Mouse (Mus musculus): Measurements from ENCODE around the gene Olfr1294. TPM values are rescaled to one million over a fixed set of nuclear protein-coding genes. Genes with fewer than 3 reads are reported as not detected.

Gene Olfr1294
- polyA plus RNA-seq (2016; fragmentation: Nextera tagmentation; extraction: Ambion mirVana) = not detected in 2 replicates

GRCm38 (mm10) chr2:111540191-111540590, at the start of gene Olfr1294:
Olfr1294 (minus strand) TSS chr2:111540291.
- 51% methylated on average over 1 of the region's 1 CpGs for WGBS
- ATAC-seq (ENCODE audit: insufficient number of reproducible peaks, insufficient read depth, low FRiP score, low TSS enrichment) = no peak

GRCm38 (mm10) chr2:111569581-111569980, 29.5 kb upstream of the Olfr1294 start, which contains the start of gene Olfr1295:
Olfr1295 (minus strand) TSS chr2:111569681.
- Histone ChIP-seq H3K4me1 (no peaks in the 10 kb centered on the region), H3K36me3 (no peaks in the 10 kb centered on the region), H3K27ac (no peak within 1 kb of the TSS), H3K27me3 (no peaks in the 10 kb centered on the region), H3K9ac (no peak within 1 kb of the TSS), H3K4me3 (no peak within 1 kb of the TSS), H3K9me3 (no peaks in the 10 kb centered on the region), H3K4me2 (replicated peaks) (no peak within 1 kb of the TSS)
- no peak for ATAC-seq (ENCODE audit: insufficient number of reproducible peaks, insufficient read depth, low FRiP score, low TSS enrichment)

More at GRCm38 (mm10) chr2:111540191-111540590, at the start of gene Olfr1294:
- H3K9me3 ChIP-seq = no peaks in the 10 kb centered on the region
- H3K4me2 ChIP-seq (replicated peaks) = no peak within 1 kb of the TSS
- H3K4me3 ChIP-seq = no peak within 1 kb of the TSS
- no peak within 1 kb of the TSS for H3K9ac ChIP-seq
- H3K27me3 ChIP-seq = no peaks in the 10 kb centered on the region
- H3K4me1 ChIP-seq = no peaks in the 10 kb centered on the region
- H3K36me3 ChIP-seq = no peaks in the 10 kb centered on the region
- H3K27ac ChIP-seq = no peak within 1 kb of the TSS

GRCm38 (mm10) chr2:111524903-111525302, 15.2 kb downstream of the Olfr1294 start, which contains the start of gene Olfr1293-ps:
Olfr1293-ps (plus strand) TSS chr2:111525203.
- no peak within 1 kb of the TSS for H3K27ac ChIP-seq
- 0 out of 2 replicates have a peak, but pooled peaks cover 3% of the 10 kb centered on the region for H3K9me3 ChIP-seq
- ATAC-seq (ENCODE audit: insufficient number of reproducible peaks, insufficient read depth, low FRiP score, low TSS enrichment) = no peak
- H3K36me3 ChIP-seq = no peaks in the 10 kb centered on the region
- no peak within 1 kb of the TSS for H3K4me3 ChIP-seq
- no peak within 1 kb of the TSS for H3K4me2 ChIP-seq (replicated peaks)
- H3K4me1 ChIP-seq = no peaks in the 10 kb centered on the region
- no peak within 1 kb of the TSS for H3K9ac ChIP-seq
- WGBS = 93% methylated on average over 1 of the region's 1 CpGs
- no peaks in the 10 kb centered on the region for H3K27me3 ChIP-seq

- H3K9ac ChIP-seq = no peak overlapping the region
- 89% methylated on average over 10 of the region's 10 CpGs for WGBS
- no peaks in the 10 kb centered on the region for H3K36me3 ChIP-seq
- H3K4me3 ChIP-seq = no peak overlapping the region
- no peak overlapping the region for H3K27ac ChIP-seq
- H3K27me3 ChIP-seq = no peaks in the 10 kb centered on the region
- no peak for ATAC-seq (ENCODE audit: insufficient number of reproducible peaks, insufficient read depth, low FRiP score, low TSS enrichment)
- no peaks in the 10 kb centered on the region for H3K4me1 ChIP-seq
- no peak overlapping the region for H3K4me2 ChIP-seq (replicated peaks)
- H3K9me3 ChIP-seq = 0 out of 2 replicates have a peak, but pooled peaks cover 3% of the 10 kb centered on the region
Measured at GRCm38 (mm10) chr2:111517451-111517850, 22.6 kb downstream of the Olfr1294 start.

GRCm38 (mm10) chr2:111496880-111497279, 43.2 kb downstream of the Olfr1294 start, which contains the start of gene Olfr1291-ps1:
Olfr1291-ps1 (plus strand) TSS chr2:111497180.
- no peak within 1 kb of the TSS for H3K4me2 ChIP-seq (replicated peaks)
- no peak for ATAC-seq (ENCODE audit: insufficient number of reproducible peaks, insufficient read depth, low FRiP score, low TSS enrichment)
- H3K27me3 ChIP-seq = no peaks in the 10 kb centered on the region
- H3K27ac ChIP-seq = no peak within 1 kb of the TSS
- 77% methylated on average over 3 of the region's 3 CpGs for WGBS
- H3K9me3 ChIP-seq = no peaks in the 10 kb centered on the region
- no peaks in the 10 kb centered on the region for H3K4me1 ChIP-seq
- no peaks in the 10 kb centered on the region for H3K36me3 ChIP-seq
- H3K4me3 ChIP-seq = no peak within 1 kb of the TSS
- H3K9ac ChIP-seq = no peak within 1 kb of the TSS

GRCm38 (mm10) chr2:111493729-111494128, 46.4 kb downstream of the Olfr1294 start, which contains the start of gene Olfr1290:
Olfr1290 (minus strand) TSS chr2:111493829.
- H3K4me2 ChIP-seq (replicated peaks) = no peak within 1 kb of the TSS
- no peaks in the 10 kb centered on the region for H3K9me3 ChIP-seq
- WGBS = 79% methylated on average over 5 of the region's 5 CpGs
- H3K27me3 ChIP-seq = no peaks in the 10 kb centered on the region
- H3K4me3 ChIP-seq = no peak within 1 kb of the TSS
- H3K9ac ChIP-seq = no peak within 1 kb of the TSS
- no peaks in the 10 kb centered on the region for H3K4me1 ChIP-seq
- ATAC-seq (ENCODE audit: insufficient number of reproducible peaks, insufficient read depth, low FRiP score, low TSS enrichment) = no peak
- no peaks in the 10 kb centered on the region for H3K36me3 ChIP-seq
- no peak within 1 kb of the TSS for H3K27ac ChIP-seq

Other genes starting within 250 kb of the Olfr1294 start
- gene Olfr1279, start 239.7 kb downstream of the Olfr1294 start, polyA plus RNA-seq (2016; fragmentation: Nextera tagmentation; extraction: Ambion mirVana) = not detected in 2 replicates
- gene Olfr1280, start 226.3 kb downstream of the Olfr1294 start, polyA plus RNA-seq (2016; fragmentation: Nextera tagmentation; extraction: Ambion mirVana) = not detected in 2 replicates
- gene Olfr1281, start 213.8 kb downstream of the Olfr1294 start, polyA plus RNA-seq (2016; fragmentation: Nextera tagmentation; extraction: Ambion mirVana) = not detected in 2 replicates
- gene Olfr1282, start 204.2 kb downstream of the Olfr1294 start, polyA plus RNA-seq (2016; fragmentation: Nextera tagmentation; extraction: Ambion mirVana) = not detected in 2 replicates
- gene Olfr1283, start 173.5 kb downstream of the Olfr1294 start, polyA plus RNA-seq (2016; fragmentation: Nextera tagmentation; extraction: Ambion mirVana) = not detected in 2 replicates
- not detected in 2 replicates for gene Olfr1284, start 164.8 kb downstream of the Olfr1294 start, polyA plus RNA-seq (2016; fragmentation: Nextera tagmentation; extraction: Ambion mirVana)
- not detected in 2 replicates for gene Olfr1286, start 117.2 kb downstream of the Olfr1294 start, polyA plus RNA-seq (2016; fragmentation: Nextera tagmentation; extraction: Ambion mirVana)
- not detected in 2 replicates for gene Olfr1287, start 91.1 kb downstream of the Olfr1294 start, polyA plus RNA-seq (2016; fragmentation: Nextera tagmentation; extraction: Ambion mirVana)
- gene Olfr1288, start 66.2 kb downstream of the Olfr1294 start, polyA plus RNA-seq (2016; fragmentation: Nextera tagmentation; extraction: Ambion mirVana) = not detected in 2 replicates
- not detected in 2 replicates for gene Olfr1289, start 59.5 kb downstream of the Olfr1294 start, polyA plus RNA-seq (2016; fragmentation: Nextera tagmentation; extraction: Ambion mirVana)
- gene Olfr1290, start 46.5 kb downstream of the Olfr1294 start, polyA plus RNA-seq (2016; fragmentation: Nextera tagmentation; extraction: Ambion mirVana) = not detected in 2 replicates
- gene Olfr1291-ps1, start 43.1 kb downstream of the Olfr1294 start, polyA plus RNA-seq (2016; fragmentation: Nextera tagmentation; extraction: Ambion mirVana) = not detected in 2 replicates
- gene Olfr1293-ps, start 15.1 kb downstream of the Olfr1294 start, polyA plus RNA-seq (2016; fragmentation: Nextera tagmentation; extraction: Ambion mirVana) = not detected in 2 replicates
- not detected in 2 replicates for gene Olfr1295, start 29.4 kb upstream of the Olfr1294 start, polyA plus RNA-seq (2016; fragmentation: Nextera tagmentation; extraction: Ambion mirVana)
- not detected in 2 replicates for gene Olfr1297, start 86.2 kb upstream of the Olfr1294 start, polyA plus RNA-seq (2016; fragmentation: Nextera tagmentation; extraction: Ambion mirVana)
- not detected in 2 replicates for gene Olfr1298, start 108.9 kb upstream of the Olfr1294 start, polyA plus RNA-seq (2016; fragmentation: Nextera tagmentation; extraction: Ambion mirVana)
- gene Olfr1299, start 121.1 kb upstream of the Olfr1294 start, polyA plus RNA-seq (2016; fragmentation: Nextera tagmentation; extraction: Ambion mirVana) = not detected in 2 replicates
- not detected in 2 replicates for gene Olfr1301, start 210.7 kb upstream of the Olfr1294 start, polyA plus RNA-seq (2016; fragmentation: Nextera tagmentation; extraction: Ambion mirVana)
- not detected in 2 replicates for gene Olfr1302, start 237.1 kb upstream of the Olfr1294 start, polyA plus RNA-seq (2016; fragmentation: Nextera tagmentation; extraction: Ambion mirVana)

Measured in embryonic facial prominence, embryonic 12.5 days (tissue).